ENCODE assay signal across 12 mouse cellular contexts in genomic region chr15:71243539-71243938, GRCm38 (mm10).
DNase-seq lines count a peak whose midpoint lies in the region; ATAC-seq lines count a peak whose summit lies in the region.
"Had no signal": no experiment of that assay in that cellular context is flagged by ENCODE, and none has a peak within 500 bp of the region (broad histone marks: within the 10 kb centered on the region; RNA-seq: fewer than 3 reads in every experiment).

No protein-coding gene starts in this region.

- H3K4me3 ChIP-seq in heart, embryonic 10.5 days = no peak overlapping the region
- H3K4me3 ChIP-seq in hindbrain, embryonic 11.5 days (ENCODE audit: low read depth, low read length) = no peak overlapping the region
- H3K4me3 ChIP-seq: myocyte had no signal

- H3K9me3 ChIP-seq in heart, embryonic 10.5 days = no peaks in the 10 kb centered on the region
- no peaks in the 10 kb centered on the region for H3K9me3 ChIP-seq in hindbrain, embryonic 11.5 days (ENCODE audit: control insufficient read depth, low read length)

- H3K4me1 ChIP-seq in heart, embryonic 10.5 days = no peaks in the 10 kb centered on the region
- no peaks in the 10 kb centered on the region for H3K4me1 ChIP-seq in hindbrain, embryonic 11.5 days (replicated peaks; ENCODE audit: control insufficient read depth, insufficient read depth, low read length)

- WGBS in heart, embryonic 10.5 days = 50% methylated on average over 9 of the region's 9 CpGs
- 85% methylated on average over 9 of the region's 9 CpGs for WGBS in hindbrain, embryonic 11.5 days

- H3K27ac ChIP-seq in heart, embryonic 10.5 days = no peak overlapping the region
- no peak overlapping the region for H3K27ac ChIP-seq in hindbrain, embryonic 11.5 days (ENCODE audit: low read depth, low read length)

- no peak overlapping the region for H3K4me2 ChIP-seq in hindbrain, embryonic 11.5 days (replicated peaks; ENCODE audit: low read depth, low read length)

- no peak overlapping the region for H3K9ac ChIP-seq in hindbrain, embryonic 11.5 days (ENCODE audit: low read depth, low read length)

- H3K36me3 ChIP-seq in heart, embryonic 10.5 days = no peaks in the 10 kb centered on the region
- no peaks in the 10 kb centered on the region for H3K36me3 ChIP-seq in hindbrain, embryonic 11.5 days (ENCODE audit: control insufficient read depth, insufficient read depth, low read length)

- no peaks in the 10 kb centered on the region for H3K27me3 ChIP-seq in heart, embryonic 10.5 days (ENCODE audit: insufficient read depth, poor library complexity, severe bottlenecking)
- no peaks in the 10 kb centered on the region for H3K27me3 ChIP-seq in hindbrain, embryonic 11.5 days (ENCODE audit: control insufficient read depth, insufficient read depth, low read length)

- peak; percentile 68 for DNase-seq in right cerebral cortex, adult 18-20 months
- no peak for DNase-seq in right cerebral cortex, postnatal 4 days
- peak; percentile 76 for DNase-seq in heart, embryonic 10.5 days (ENCODE audit: low spot score)
- DNase-seq in layer of hippocampus, adult 9-10 months (ENCODE audit: low spot score) = peak; percentile 43
- peak; percentile 72 for DNase-seq in telencephalon, adult 2 months (ENCODE audit: low read depth, low spot score)
- DNase-seq in adrenal gland, postnatal 14 days = no peak
- no peak for DNase-seq in hindbrain, embryonic 11.5 days (ENCODE audit: low spot score)
- DNase-seq: adrenal gland, postnatal 25 days; kidney, postnatal 4 days had no signal

- no peak for ATAC-seq in megakaryocyte-erythroid progenitor cell, adult 5-6 weeks (replicated peaks; ENCODE audit: low FRiP score, low TSS enrichment, poor library complexity, severe bottlenecking)
- no peak for ATAC-seq in hindbrain, embryonic 11.5 days (ENCODE audit: low FRiP score)
- ATAC-seq: lung, postnatal 0 days had no signal

Comparison
In these comparisons a context has a peak if more than half of its experiments do, and no peak if none do; other contexts are left out.
1. DNase-seq: peak in right cerebral cortex, adult 18-20 months (single experiment), heart, embryonic 10.5 days (single experiment), layer of hippocampus, adult 9-10 months (single experiment) and telencephalon, adult 2 months (single experiment); none in right cerebral cortex, postnatal 4 days (single experiment), adrenal gland, postnatal 14 days (single experiment) and hindbrain, embryonic 11.5 days (single experiment).